Mouse (Mus musculus) embryonic facial prominence, embryonic 10.5 days (tissue): Measurements from ENCODE around the gene Defb7. TPM values are rescaled to one million over a fixed set of nuclear protein-coding genes. Genes with fewer than 3 reads are reported as not detected.

Experiments
- DNase-seq: peaks from one replicate; pipeline ENCODE4 v3.0.0-alpha.2; 2017; ENCODE audit warnings: low spot score
- H3K27ac ChIP-seq: fragments of 300-500 bp; sonication (generic); replicated peaks from 2 replicates; pipeline ENCODE4 v1.5.1; 2016; ENCODE audit warnings: mild to moderate bottlenecking
- H3K27me3 ChIP-seq: fragments of 300-500 bp; sonication (generic); replicated peaks from 2 replicates; pipeline ENCODE4 v1.6.1; 2016; ENCODE audit warnings: low read depth, mild to moderate bottlenecking; ENCODE audit not compliant: poor library complexity, severe bottlenecking
- H3K36me3 ChIP-seq: fragments of 300-500 bp; sonication (generic); replicated peaks from 2 replicates; pipeline ENCODE4 v1.6.1; 2016; ENCODE audit warnings: mild to moderate bottlenecking, moderate library complexity
- H3K4me1 ChIP-seq: fragments of 300-500 bp; sonication (generic); 2 replicates; pipeline ENCODE4 v1.6.1; 2016
- H3K4me3 ChIP-seq: fragments of 300-500 bp; sonication (generic); 2 replicates; pipeline ENCODE4 v1.5.1; 2016; ENCODE audit warnings: mild to moderate bottlenecking, moderate library complexity
- H3K9me3 ChIP-seq: fragments of 300-500 bp; sonication (generic); 2 replicates; pipeline ENCODE4 v1.6.1; 2016; ENCODE audit warnings: mild to moderate bottlenecking
- WGBS: fragments of 180-500 bp; shearing (Covaris S2); methylation state at CpG from one replicate; pipeline ENCODE4 v1.1.7; 2016; 5-methylcytosine and 5-hydroxymethylcytosine counted together
- microRNA-seq: library from miRNA; unstranded; fragments of <30 nt; microRNA quantifications from one replicate; pipeline ENCODE4, GENCODE M21; 2017
- polyA plus RNA-seq: library from polyadenylated mRNA; unstranded; fragments of >200 nt; fragmentation: Nextera tagmentation; extraction: Ambion mirVana; gene quantifications from 2 replicates; pipeline ENCODE4 v1.2.1, GENCODE M21; 2016

Defb7 gene
- not detected in 2 replicates for polyA plus RNA-seq

DNA sequence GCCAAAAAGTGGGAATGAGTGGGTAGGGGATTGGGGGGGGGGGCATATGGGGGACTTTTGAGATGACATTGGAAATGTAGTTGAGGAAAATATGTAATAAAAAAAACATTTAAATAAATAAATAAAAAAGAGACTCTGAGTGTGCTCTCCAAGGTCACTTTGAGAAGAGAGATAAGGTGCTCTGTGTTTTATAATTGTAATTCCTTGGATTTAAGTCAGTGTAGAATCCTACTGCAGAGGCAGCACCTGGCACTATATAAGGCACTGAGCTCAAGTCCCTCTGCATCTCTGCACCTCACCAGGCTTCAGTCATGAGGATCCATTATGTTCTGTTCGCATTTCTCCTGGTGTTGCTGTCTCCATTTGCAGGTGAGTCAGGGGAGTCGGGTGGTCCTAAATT lies at the start of gene Defb7:
Gene Defb7, plus strand, starts transcription at position 301 of the 400 bp plus-strand sequence.
- peaks cover 15% of the 10 kb centered on the region for H3K9me3 ChIP-seq
- no peaks in the 10 kb centered on the region for H3K36me3 ChIP-seq
- no peak for DNase-seq
- H3K27me3 ChIP-seq = no peaks in the 10 kb centered on the region
- WGBS = 90% methylated on average over 2 of the region's 2 CpGs
- H3K27ac ChIP-seq = no peak within 1 kb of the TSS
- H3K4me3 ChIP-seq = no peak within 1 kb of the TSS
- no peaks in the 10 kb centered on the region for H3K4me1 ChIP-seq

DNA sequence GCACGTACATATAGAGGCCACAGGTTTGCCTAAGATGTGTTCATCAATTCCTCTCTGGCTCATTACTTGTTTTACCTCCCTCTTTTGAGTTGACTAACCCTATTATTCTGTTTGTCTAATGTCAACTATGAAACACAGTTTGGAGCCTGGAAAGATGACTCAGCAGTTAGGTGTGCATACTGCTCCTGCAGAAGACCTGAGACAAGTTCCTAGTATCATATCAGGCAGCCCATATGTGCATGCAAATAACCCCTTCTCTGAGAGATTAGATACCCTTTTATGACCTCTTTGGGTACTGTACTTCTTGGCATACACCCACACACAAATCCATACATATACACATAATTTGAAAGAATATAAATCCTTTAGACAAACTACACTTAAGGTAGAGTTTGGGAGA lies 48.5 kb upstream of the Defb7 start:
- H3K4me1 ChIP-seq = no peaks in the 10 kb centered on the region
- H3K36me3 ChIP-seq = no peaks in the 10 kb centered on the region
- no peaks in the 10 kb centered on the region for H3K27me3 ChIP-seq
- H3K9me3 ChIP-seq = peaks cover 15% of the 10 kb centered on the region; the same call in 1 of the 2 replicates
- WGBS = 85% methylated on average over 1 of the region's 1 CpGs
- no peak overlapping the region for H3K4me3 ChIP-seq
- no peak for DNase-seq
- H3K27ac ChIP-seq = no peak overlapping the region

DNA sequence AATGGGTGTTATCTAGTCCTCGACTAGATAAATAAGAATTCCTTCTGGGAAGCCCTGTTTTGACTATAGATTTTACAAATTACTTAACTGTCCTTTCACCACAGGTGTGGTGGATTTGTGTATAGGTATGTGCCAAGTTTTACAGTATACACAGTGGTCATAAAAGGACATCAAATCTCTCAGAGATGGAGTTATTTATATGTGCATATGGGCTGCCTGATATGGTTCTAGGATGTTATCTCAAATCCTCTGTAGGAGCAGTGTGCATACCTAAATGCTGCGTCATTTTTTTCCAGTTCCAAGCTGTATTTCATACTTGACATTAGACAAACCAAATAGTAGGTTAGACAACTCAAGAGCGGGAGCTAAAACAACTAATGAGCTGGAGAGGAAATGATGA lies 33.5 kb upstream of the Defb7 start:
- H3K27ac ChIP-seq = no peak overlapping the region
- no peak overlapping the region for H3K4me3 ChIP-seq
- H3K4me1 ChIP-seq = no peaks in the 10 kb centered on the region
- 79% methylated on average over 3 of the region's 3 CpGs for WGBS
- H3K27me3 ChIP-seq = no peaks in the 10 kb centered on the region
- H3K9me3 ChIP-seq = peaks cover 19% of the 10 kb centered on the region; the same call in 1 of the 2 replicates
- H3K36me3 ChIP-seq = no peaks in the 10 kb centered on the region
- DNase-seq = no peak

GRCm38 (mm10) chr8:19469026-19469425 lies 25.9 kb upstream of the Defb7 start:
- Histone ChIP-seq H3K9me3 (peaks cover 5% of the 10 kb centered on the region; the same call in 1 of the 2 replicates), H3K4me1 (no peaks in the 10 kb centered on the region), H3K36me3 (no peaks in the 10 kb centered on the region), H3K4me3 (no peak overlapping the region), H3K27ac (no peak overlapping the region), H3K27me3 (no peaks in the 10 kb centered on the region)
- no peak for DNase-seq
- WGBS = 84% methylated on average over 3 of the region's 3 CpGs

DNA sequence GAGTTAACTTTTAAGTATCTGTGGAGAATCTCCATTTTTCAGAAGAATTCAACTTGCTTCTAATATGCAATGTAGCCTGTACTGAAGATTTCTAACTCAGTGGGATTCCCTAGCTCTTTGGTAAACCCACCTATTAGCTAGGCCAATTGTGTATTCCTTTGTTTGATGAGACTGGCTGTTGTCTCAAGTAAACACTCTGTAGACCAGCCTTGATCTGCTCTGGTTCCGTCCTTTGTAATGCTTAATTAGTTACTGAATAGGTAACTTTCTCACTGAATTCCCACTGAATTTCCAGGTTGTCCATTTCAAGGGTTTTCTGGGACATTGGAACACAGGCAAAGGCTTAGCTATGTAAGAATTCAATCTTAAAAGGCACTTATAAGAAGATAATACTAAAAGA lies 5.6 kb downstream of the Defb7 start:
- H3K27ac ChIP-seq = no peak overlapping the region
- H3K9me3 ChIP-seq = peaks cover 53% of the 10 kb centered on the region
- no peaks in the 10 kb centered on the region for H3K27me3 ChIP-seq
- no peaks in the 10 kb centered on the region for H3K36me3 ChIP-seq
- H3K4me3 ChIP-seq = no peak overlapping the region
- no peaks in the 10 kb centered on the region for H3K4me1 ChIP-seq
- no peak for DNase-seq
- 76% methylated on average over 1 of the region's 1 CpGs for WGBS

- H3K27ac ChIP-seq = no peak overlapping the region; the same call in 1 of the 2 replicates
- peak; percentile 14 for DNase-seq
- 7% methylated on average over 75 of the region's 75 CpGs for WGBS
These were observed 40.4 kb downstream of the Defb7 start for GRCm38 (mm10) chr8:19535195-19535829.

DNA sequence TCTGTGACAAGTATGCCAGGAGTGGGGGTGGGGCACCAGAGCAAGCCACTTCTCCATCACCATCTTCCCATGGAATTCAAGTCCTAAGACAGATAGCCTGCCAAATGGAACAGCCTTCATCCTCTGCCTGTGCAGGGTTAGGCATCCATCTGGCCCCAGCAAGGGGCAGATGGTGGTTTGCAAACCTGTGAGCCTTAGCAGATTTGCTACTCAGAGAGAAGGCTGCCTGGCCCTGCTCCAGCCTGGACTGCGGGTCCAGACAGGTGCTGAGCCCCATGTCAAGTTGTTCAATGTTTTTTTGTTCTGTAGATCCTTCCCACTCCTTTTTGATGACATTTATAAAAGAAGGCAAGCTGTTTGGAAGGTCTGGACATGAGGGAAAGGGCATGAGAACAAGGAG lies 45.5 kb downstream of the Defb7 start:
- H3K27ac ChIP-seq = no peak overlapping the region
- H3K27me3 ChIP-seq = peaks cover 15% of the 10 kb centered on the region
- H3K9me3 ChIP-seq = peaks cover 53% of the 10 kb centered on the region
- no peaks in the 10 kb centered on the region for H3K4me1 ChIP-seq
- H3K36me3 ChIP-seq = no peaks in the 10 kb centered on the region
- no peak for DNase-seq
- H3K4me3 ChIP-seq = no peak overlapping the region
- WGBS = 80% methylated on average over 1 of the region's 1 CpGs

More at GRCm38 (mm10) chr8:19535195-19535829, 40.4 kb downstream of the Defb7 start:
- Histone ChIP-seq H3K9me3 (peaks cover 51% of the 10 kb centered on the region), H3K4me3 (peak overlapping the region; percentile 51), H3K27me3 (peaks cover 31% of the 10 kb centered on the region), H3K4me1 (no peaks in the 10 kb centered on the region), H3K36me3 (no peaks in the 10 kb centered on the region)

Small RNA genes lying within 50 kb of the gene (microRNA-seq; reads per million reads assigned to microRNA genes)
- not detected for gene Gm27288
- gene Gm27852 = not detected

Other genes starting within 250 kb of the Defb7 start
- gene Defb5, start 247.5 kb upstream of the Defb7 start, polyA plus RNA-seq = not detected in 2 replicates
- not detected in 2 replicates for gene Defb3, start 201.7 kb upstream of the Defb7 start, polyA plus RNA-seq
- not detected in 2 replicates for gene Defb8, start 47.5 kb upstream of the Defb7 start, polyA plus RNA-seq
- gene 4930467E23Rik, start 234.5 kb downstream of the Defb7 start, polyA plus RNA-seq = not detected in 2 replicates